Mouse (Mus musculus) heart, postnatal 25 days (tissue): ENCODE data around the gene Cyth3. TPM values are rescaled to one million over a fixed set of nuclear protein-coding genes. Genes with fewer than 3 reads are reported as not detected.

Source experiments
- DNase-seq: peaks from one replicate; pipeline ENCODE4 v3.0.0; 2022; ENCODE audit warnings: low spot score
- intact Hi-C: fragments of 180-260 bp; cut with DNase I; formaldehyde crosslinking; loops from one replicate; pipeline ENCODE4 v1.15.1; 2025
- total RNA-seq, 2 experiments: library from RNA; stranded (reverse); gene quantifications; 2 replicates each; pipeline ENCODE4 v1.2.3; 2021

Gene Cyth3
- total RNA-seq, 2 experiments from 2014 or later = 43.8 to 44.9 TPM

DNA sequence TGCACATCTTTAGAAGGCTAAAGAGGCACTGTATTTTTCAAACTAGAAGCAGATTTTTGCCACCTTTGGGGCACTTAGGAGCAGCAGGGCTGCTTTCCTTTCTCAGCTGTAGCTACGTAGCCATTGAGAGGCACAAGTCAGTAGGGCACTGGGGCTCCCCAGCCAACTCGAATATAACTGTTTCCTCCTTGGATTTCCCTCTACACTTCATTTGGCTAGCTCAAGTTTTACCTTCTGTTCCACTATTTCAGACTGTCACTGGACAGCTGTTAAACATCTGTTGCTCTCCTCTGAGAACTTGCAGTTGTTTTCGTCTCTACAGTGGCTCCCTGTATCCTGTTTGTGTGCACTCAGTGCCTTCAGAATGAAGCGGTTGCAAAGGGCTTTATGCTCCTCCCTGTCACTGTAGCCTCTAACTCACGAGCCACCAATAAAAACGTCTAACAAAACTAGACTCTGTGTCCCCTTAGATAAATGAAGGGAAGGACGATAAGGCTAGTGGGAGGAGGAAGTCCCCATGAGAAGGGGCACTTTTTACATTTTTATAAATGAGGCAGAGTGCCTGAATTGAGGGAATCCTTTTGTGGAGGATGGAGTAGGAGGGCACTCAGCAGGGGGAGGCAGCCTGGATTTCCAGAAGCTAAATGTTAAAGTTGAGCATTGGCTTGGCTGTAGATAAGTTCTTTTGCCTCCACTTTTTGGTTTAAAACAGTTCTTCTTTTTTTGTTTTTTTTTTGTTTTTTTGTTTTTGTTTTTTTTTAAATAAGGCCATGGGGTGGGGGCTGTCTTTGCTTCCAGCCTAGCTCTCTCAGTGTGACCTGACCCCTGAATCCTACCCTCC, 32.6 kb downstream of the Cyth3 start:
- DNase-seq = peak; percentile 17
- intact Hi-C loops = no loop called here

DNA sequence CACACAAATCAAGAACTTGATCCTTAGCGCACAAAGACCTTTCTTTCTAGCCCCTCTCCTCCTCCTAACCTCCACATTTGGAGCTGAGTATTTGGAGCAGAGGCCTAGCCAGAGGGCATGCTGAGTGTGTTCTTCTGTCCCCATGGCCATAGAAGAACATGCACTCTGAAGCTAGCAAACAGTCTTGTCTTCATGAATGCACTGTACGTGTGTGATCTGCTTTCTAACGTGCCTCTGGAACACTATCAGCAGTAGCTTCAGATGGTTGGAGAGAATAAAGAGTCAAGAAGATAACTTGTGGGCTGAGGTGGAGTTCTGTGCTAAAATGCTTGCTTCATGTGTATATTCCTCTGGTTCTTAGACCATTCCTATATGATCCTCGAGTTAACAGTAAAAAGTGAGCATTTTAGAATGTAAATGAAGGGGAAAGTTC, 33.3 kb downstream of the Cyth3 start:
- intact Hi-C loops = no loop called here

DNA sequence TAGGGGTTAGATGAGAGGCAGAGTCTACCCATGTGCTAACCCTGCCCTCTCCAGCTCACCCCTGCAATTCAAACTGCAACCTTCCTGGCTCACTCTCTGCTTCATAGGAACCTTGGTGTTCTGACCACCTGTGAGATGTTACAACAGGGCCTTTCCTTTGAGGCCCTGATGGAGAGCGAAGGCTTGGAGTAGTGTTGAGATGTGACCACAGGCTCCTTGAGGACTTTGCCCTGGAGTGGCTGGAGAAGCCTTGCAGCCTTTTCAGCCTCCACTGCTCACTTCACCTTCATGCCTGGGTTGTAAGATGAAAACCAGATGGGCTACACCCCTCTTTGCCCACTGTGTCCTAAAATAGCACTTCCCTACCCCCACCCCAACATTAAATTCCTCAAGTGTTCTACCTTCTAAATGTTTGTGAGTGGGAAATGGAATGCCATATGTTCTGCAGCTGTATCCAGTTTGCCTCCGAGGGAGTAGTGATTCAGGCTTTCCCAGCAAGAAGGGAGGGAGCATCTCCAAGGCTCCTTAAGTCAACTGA, 34.5 kb downstream of the Cyth3 start:
- no peak for DNase-seq
- intact Hi-C loops = no loop called here

More for the DNA sequence above, 33.3 kb downstream of the Cyth3 start:
- no peak for DNase-seq

DNA sequence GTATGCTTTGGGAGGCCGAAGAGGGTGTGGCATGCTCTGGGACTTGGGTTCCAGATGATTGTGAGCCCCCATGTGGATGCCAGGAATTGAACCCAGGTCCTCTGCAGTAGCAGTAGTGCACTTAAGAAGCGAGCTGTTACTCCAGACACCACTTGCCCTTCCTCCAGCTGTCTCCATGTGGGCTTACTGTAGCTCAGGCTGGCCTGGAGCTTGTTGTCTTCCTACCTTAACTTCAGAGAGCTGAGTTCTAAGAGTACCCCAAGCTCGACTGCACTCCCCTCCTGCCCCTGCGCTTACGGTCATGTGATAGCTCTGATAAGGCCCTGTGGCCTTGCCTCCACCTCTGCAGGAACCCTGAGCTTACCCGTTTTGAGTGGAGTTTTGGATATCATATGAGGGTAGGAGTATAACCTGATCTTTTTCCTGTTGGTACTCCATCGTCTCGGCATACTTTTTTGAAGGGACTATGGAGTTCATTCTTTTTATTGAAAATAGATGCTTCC, 36.8 kb downstream of the Cyth3 start:
- intact Hi-C loops = no loop called here
- DNase-seq = no peak

DNA sequence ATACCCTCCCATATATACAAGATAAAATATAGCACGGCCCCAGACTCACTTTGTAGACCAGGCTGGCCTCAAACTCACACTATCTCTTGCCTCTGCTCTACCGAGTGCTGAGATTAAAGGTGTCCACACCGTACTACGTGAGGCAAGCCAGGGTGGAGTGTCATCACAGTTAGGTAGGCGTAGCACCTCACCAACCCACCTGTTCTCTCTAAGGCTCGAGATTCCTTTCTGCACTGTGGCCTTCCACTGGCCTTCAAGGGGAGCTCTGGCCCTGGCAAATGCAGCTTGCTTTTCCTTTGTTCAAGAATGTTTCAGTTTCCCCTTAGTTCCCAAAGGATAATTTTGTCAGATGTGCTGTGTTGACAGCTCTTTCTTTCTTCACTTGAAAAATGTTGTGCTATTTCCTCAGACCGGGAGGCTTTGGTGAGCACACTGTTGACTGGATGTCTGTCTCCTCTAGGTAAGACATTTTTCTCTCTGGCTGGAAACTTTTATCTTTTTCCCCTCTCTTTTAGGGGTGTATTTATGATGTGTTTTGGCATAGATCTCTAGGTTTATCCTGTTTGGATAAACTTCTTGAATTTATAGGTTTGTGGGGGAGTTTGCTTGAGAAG, 40.9 kb downstream of the Cyth3 start:
- no peak for DNase-seq
- intact Hi-C loops = no loop called here

DNA sequence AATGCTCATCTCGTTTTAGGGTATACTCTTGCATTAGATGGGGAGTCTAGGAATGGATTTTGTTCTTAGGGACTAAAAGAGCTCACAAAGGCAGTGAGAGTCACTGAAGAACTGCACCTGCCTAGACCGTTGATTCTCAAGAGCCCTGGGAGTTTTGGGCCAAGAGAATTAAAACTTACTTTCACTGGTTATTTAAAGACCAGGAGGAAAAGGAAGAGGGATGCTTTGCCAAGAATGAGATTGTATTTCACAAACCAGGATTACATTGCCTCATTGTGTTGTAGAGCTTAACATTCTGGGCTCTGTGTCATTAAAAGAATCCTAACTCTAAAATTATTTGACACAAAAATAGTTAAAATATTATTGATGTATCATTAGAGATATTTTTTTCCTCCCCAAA, 43.3 kb downstream of the Cyth3 start:
- intact Hi-C loops = loop anchor here (5.0 kb wide), 1 partner anchor 42 kb away; no protein-coding TSS in a partner anchor
- DNase-seq = no peak

DNA sequence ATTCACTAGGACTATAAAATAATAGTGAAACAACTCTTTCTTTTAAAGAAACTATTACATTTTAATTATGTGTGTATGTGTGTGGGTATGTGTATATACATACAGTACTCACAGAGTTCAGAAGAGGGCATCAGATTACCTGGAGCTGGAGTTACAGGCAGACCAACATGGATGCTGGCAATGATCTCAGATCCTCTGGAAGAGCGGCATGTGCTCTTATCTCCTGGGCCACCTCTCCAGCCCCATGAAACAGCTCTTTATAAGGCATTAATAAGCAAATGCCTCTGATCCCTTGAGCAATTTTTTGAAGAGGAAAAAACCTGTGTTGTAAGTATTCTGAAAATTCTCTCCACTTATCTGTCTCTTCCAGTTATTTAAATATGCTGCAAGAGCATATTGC, 43.8 kb downstream of the Cyth3 start:
- DNase-seq = no peak
- intact Hi-C loops = loop anchor here (5.0 kb wide), 1 partner anchor 41 kb away; no protein-coding TSS in a partner anchor

DNA sequence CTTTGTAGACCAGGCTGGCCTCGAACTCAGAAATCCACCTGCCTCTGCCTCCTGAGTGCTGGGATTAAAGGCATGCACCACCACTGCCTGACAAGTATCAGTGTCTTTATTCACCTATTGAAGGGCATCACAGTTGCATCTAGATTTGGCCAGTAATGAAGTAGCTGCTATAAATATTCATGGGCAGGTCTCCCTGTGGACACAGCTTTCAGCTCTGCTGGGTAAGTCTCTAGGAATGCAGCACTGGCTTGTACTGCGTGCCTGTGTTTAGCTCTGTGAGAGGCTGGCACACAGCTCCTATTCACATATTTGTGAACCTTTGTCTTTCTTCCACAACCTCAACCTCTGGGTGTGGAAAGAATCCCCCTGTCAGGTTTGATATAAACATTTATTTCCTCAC, 46.6 kb downstream of the Cyth3 start:
- intact Hi-C loops = loop anchor here (2.0 to 5.0 kb wide), 2 partner anchors 38 to 100 kb away; no protein-coding TSS in a partner anchor
- DNase-seq = no peak

DNA sequence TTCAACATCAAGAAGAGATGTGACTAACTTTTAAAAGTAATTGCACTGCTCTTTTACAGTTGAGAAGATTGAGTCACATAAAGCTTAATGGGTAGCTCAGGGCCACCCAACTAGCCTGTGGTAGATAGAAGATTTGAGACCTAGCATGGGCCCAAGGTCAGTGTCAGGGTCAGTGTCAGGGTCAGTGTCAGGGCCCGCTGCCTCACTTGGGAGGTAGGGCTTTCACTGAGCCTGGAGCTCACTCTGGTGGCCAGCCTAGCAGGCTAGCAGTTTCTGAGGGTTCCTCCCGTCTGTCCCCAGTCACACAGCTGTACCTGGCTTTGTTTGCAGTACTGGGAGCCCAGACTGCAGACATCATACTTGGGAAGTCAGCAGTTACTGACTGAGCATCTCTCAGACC, 47.1 kb downstream of the Cyth3 start:
- intact Hi-C loops = loop anchor here (2.0 to 5.0 kb wide), 2 partner anchors 38 to 101 kb away; no protein-coding TSS in a partner anchor
- no peak for DNase-seq

DNA sequence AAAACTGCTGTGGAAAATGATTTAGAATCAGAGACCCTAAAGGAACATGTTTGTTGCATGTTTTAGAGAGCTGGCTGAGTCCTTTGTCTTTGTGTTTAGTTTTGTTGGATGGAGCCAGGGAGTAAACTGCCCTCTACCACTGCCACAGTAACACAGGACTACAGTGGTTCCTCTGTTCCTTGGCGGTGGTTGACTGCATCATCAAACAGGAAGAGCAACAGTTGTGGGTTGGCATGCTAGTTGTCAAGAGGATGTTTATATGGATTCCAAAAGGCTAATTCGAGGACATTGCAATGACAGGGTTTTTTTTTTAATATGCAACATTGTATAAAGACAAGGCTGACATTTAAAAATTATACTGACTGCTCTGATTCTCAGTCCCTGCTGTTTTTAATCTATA, 47.6 kb downstream of the Cyth3 start:
- no peak for DNase-seq
- intact Hi-C loops = loop anchor here (2.0 to 5.0 kb wide), 2 partner anchors 37 to 101 kb away; no protein-coding TSS in a partner anchor

DNA sequence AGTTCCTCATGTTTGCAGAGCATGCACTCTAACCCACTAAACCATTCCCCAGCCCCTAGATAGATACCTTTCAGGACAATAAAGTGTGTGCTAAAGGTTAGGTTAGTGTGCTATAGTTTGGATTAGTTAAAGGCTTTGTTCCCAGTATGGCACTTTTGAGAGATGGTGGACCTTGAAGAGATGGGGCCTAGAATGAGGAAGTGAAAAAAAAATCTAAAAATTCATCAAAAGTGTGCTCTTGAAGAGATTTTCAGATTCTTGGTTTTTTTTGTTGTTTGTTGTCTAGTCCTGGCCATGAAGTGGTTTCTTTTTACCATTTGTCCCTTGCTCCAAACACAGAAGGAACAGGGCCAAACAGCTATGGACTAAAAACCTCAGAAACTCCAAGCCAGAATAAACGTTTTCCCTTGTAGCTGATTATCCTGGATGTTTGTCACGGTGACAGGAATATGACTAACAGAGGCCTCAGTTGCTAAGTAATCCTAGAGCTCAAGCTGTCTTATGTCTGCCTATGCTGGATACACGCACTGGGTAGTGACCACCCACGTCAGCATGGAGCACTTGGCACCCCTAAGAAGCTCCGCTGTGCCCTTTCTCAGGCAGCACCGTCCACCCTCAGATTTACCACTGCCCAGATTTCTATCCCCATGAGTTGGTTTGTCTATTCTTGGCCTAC, 48.6 kb downstream of the Cyth3 start:
- no peak for DNase-seq

DNA sequence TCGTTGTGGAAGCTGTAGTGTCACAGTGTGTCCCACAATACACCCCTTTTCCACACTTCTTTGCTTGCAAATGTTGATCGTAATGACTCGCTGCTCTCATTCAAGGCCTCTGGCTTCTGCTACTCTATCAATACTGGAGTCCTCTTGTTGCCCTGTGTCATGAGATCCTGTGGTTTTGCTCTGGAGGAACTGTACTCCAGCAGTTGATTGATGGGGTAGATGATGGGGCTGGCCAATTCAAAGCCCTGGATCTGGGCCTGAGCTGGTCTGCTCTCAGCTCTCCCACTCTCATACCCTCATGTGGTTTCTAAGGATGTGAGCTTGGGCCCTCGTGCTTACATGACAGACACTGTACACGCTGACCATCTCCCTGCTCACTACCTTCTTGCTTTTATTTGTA, 52.3 kb downstream of the Cyth3 start:
- no peak for DNase-seq
- intact Hi-C loops = no loop called here

More for the DNA sequence above, 48.6 kb downstream of the Cyth3 start:
- intact Hi-C loops = no loop called here

DNA sequence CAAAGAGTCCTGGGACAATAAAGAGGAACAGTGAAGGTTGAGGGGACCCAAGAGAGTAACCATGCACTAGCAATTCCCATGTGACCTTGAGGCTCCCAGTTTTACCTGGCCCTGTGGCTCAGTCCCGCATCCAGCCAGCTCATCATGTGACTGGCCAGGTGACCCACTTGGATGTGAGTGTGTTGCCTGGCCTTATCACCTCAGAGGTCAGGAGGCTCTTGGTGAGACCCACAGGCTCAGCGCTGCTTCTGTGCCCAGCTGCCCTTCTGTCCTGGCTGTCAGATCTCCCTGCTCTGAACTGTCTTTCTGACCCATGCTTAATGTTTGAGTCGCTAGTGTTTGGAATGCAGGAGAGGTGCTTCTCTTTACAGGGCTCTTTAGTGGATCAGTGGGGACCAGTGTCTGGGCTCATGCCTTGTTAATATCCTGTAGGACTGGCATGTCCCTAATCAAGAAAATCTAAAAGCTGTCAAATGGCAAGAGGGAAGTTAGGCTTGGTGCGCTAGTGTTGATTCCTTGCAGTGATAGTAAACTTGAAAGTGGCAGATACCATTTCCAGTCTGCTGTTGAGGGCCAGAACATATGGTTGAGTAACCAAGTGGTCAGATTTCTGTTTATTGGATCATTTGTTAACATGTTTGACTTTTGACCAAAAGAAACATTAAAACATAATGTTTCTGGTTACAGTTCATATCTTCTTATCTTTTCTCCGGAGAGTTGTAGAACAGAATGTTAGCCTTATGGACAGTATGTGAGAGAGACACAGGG, 54.2 kb downstream of the Cyth3 start:
- intact Hi-C loops = loop anchor here (5.0 kb wide), 1 partner anchor 54 kb away; the partner anchor contains the start of gene Cyth3
- no peak for DNase-seq

DNA sequence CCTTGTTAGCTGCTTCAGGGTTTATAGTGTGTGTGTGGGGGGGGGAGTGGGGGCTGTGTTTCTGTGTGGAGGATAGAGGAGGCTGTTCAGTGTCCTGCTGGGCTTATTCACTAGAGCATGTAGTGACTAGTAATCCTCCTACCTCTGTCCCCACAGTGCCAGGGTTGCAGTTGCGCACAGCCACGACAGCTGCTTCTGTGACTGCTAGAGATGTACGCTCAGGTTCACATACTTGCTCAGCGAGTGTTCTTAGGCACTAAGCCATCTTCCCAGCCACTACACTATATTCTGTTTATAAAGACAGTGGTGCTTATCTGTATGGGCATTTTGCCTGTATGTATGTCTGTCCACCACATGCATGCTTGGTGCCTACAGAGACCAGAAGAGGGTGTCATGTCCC, 55.1 kb downstream of the Cyth3 start:
- no peak for DNase-seq
- intact Hi-C loops = loop anchor here (5.0 kb wide), 1 partner anchor 55 kb away; the partner anchor contains the start of gene Cyth3

DNA sequence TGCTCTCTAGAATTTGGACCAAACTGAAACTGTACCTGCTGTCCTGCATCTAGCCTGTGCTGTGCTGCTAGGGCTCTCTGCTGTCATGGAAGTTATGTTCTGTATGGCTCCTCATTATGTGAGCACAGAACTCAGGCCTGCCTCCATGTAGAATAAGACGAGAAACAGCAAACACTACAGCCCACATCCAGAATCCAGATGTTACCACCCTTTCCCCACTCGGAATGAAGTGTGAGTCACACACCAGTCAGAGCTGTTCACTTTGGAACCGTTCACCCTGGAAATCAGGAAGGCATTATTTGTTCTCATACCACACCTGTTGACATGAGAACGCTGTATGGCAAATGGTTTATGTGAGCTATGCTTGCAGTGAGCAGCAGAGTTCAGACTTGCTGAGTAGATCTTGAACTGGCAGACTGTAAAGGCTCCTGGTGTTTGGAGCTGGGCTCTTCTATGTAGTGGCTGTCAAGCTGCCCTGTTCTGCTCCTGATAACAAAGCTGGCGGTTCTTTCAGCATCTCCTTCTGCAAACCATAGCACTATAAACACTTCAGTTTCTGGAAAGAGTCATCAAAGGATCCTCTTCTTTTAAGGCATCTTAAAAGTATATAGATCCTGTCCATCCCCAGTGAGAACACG, 56.5 kb downstream of the Cyth3 start:
- intact Hi-C loops = loop anchor here (5.0 kb wide), 1 partner anchor 56 kb away; the partner anchor contains the start of gene Cyth3
- DNase-seq = no peak

DNA sequence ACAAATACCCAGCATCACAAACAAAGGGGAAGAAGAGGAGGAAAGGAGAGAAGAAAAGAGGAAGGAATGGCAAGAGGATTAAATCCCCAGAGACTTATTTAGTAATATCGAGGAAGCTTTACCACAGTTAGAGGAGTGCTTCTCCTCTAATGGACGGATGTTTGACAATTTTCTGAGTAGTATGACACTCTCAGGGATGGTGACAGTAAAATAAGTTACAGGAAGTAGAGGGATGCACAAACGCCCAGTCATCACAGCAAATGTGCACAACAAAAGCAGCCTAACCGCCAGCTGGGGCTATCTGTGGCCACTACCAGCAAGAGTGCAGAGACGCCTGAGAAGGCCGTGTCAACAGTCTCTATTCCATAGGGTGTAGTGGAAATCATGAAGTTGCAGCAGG, 57.4 kb downstream of the Cyth3 start:
- intact Hi-C loops = loop anchor here (5.0 kb wide), 1 partner anchor 57 kb away; the partner anchor contains the start of gene Cyth3
- DNase-seq = no peak

DNA sequence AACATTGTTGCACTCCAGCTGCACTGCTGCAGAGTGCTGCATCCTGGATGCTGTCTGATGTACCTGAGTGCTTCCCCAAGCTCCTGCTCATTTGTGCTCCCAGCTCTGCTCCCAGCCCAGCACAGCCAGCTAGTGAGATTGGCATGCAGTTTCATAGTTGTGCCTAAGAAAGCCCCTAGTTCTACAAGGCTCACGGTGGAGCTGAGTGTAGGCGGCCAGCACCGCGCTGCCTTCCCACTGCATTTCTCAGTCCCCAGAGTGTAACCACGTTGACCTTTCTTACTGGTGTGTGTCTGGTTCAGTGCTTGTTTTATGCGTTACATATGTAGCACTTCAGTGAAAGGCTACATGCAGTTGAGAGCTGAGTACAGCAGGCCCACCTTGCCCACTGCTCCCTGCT, 61.4 kb downstream of the Cyth3 start:
- no peak for DNase-seq
- intact Hi-C loops = no loop called here

DNA sequence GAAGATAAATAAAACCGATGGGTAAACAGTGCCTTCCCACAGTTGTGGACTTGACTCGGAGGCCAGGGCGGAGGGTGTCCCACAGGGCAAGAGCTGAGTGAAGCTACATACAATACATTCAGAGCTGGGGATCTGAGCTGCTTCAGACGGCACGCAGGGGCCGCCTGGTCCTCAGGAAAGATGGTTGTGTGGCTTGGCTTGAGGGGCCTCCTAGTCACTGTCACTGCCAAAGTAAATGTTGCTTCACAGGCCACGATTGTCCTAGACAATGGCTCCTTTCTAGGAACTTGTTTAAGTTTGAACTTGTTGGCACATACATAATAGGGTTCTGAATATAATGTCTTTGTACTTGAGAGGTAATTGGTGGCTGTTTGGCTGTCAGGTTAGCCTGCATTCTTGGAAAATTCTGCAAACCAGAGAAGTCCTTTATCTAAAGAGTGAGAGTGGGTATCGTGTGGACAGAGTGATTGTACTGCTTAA, 62.7 kb downstream of the Cyth3 start:
- intact Hi-C loops = no loop called here
- no peak for DNase-seq
